Mouse (Mus musculus): ENCODE results near the gene Tpst2. TPM values are rescaled to one million over a fixed set of nuclear protein-coding genes. Genes with fewer than 3 reads are reported as not detected.
A peak's percentile ranks its signal among the peaks of the same experiment; 100 is the strongest.

Tpst2 gene
- polyA plus RNA-seq, 1 experiment from 2014 or later, result 34.0 TPM

DNA sequence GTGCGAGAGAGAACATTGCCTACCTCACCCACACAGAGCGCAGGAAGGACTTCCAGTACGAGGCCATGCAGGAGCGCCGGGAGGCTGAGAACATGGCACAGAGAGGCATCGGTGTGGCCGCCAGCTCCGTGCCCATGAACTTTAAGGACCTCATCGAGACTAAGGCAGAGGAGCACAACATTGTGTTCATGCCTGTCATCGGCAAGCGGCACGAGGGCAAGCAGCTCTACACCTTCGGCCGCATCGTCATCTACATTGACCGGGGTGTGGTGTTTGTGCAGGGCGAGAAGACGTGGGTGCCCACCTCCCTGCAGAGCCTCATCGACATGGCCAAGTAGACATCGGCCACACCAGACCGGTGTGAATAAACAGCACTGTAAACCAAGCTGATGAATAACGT lies 60.5 kb downstream of the Tpst2 start:
- no peak for DNase-seq (ENCODE audit: low spot score)
- H3K9me3 ChIP-seq, result no peaks in the 10 kb centered on the region
- H3K4me1 ChIP-seq, result peaks cover 10% of the 10 kb centered on the region
- H3K4me3 ChIP-seq, result no peak overlapping the region
- H3K27ac ChIP-seq (replicated peaks), result no peak overlapping the region
- H3K27me3 ChIP-seq (replicated peaks; ENCODE audit: low read depth, poor library complexity, severe bottlenecking), result no peaks in the 10 kb centered on the region
- H3K36me3 ChIP-seq (replicated peaks), result peaks cover 93% of the 10 kb centered on the region
- 93% methylated on average over 22 of the region's 22 CpGs for WGBS

DNA sequence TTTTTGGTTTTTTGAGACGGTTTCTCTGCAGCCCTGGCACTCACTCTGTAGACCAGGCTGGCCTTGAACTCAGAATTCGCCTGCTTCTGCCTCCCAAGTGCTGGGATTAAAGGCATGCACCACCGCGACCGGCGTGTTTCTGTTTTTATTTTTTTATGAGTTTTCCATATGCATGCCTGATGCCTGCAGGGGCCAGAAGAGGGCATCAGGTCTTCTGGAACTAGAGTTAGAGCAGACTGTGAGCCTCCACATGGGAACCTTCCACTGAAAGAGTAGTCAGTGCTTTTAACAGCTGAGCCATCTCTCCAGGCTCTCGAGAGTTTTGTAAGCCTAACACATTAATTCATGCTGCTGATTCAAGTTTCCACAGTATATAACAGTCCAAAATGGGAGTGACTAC lies 62.7 kb downstream of the Tpst2 start:
- no peak overlapping the region for H3K4me3 ChIP-seq

DNA sequence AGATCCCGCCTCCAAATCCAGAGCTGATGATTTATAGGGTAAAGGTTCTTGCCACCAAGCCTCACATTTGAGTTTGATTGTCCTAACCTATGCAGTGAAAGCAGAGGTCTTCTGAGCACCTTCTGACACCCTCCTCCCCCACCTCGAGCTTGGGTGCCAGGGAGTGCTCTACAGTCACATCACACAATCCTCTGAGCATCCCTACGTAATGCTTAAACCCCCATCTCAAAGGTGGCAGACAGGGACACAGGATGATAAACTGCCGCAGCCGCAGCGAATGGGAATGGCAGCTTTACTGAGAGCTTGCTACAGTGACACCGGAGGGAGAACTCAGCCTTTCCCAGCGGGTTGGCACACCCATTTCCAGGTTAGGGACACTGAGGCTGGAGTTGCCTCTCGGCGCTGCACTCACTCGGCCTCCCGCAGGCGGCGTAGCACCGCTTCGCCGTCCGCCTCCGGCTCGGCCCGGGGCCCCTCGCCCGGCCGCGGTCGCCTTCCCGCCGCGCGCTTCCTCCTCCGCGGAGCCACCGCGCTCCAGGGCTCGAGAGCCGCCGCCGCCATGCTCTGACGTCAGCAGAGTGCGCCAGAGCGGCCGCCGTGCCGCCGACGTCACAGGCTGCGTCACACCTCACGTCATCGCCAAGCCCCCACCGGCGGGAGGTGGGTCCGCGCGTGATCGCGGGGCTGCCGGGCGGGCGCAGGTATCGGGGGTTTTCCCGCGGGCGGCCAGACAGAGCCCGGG lies 66.1 kb downstream of the Tpst2 start, which contains the start of the genes Srrd and Hps4:
Gene Srrd, minus strand, starts transcription at position 578 of the 742 bp plus-strand sequence.
Gene Hps4, plus strand, starts transcription at position 621 of the 742 bp plus-strand sequence.
- H3K4me3 ChIP-seq, result peak within 1 kb of the TSS; percentile 97
- peaks cover 57% of the 10 kb centered on the region for H3K36me3 ChIP-seq (replicated peaks)
- H3K9me3 ChIP-seq, result no peaks in the 10 kb centered on the region
- DNase-seq (ENCODE audit: low spot score), result peak; percentile 88
- WGBS, result 2% methylated on average over 64 of the region's 64 CpGs
- peak within 1 kb of the TSS; percentile 93 for H3K27ac ChIP-seq (replicated peaks)
- H3K27me3 ChIP-seq (replicated peaks; ENCODE audit: low read depth, poor library complexity, severe bottlenecking), result no peaks in the 10 kb centered on the region
- H3K4me1 ChIP-seq, result peaks cover 42% of the 10 kb centered on the region

More for the DNA sequence above, 62.7 kb downstream of the Tpst2 start:
- H3K27ac ChIP-seq (replicated peaks), result no peak overlapping the region
- peaks cover 71% of the 10 kb centered on the region for H3K36me3 ChIP-seq (replicated peaks)
- DNase-seq (ENCODE audit: low spot score), result no peak
- H3K4me1 ChIP-seq, result peaks cover 27% of the 10 kb centered on the region
- H3K9me3 ChIP-seq, result no peaks in the 10 kb centered on the region
- no peaks in the 10 kb centered on the region for H3K27me3 ChIP-seq (replicated peaks; ENCODE audit: low read depth, poor library complexity, severe bottlenecking)
- WGBS, result 78% methylated on average over 7 of the region's 7 CpGs

DNA sequence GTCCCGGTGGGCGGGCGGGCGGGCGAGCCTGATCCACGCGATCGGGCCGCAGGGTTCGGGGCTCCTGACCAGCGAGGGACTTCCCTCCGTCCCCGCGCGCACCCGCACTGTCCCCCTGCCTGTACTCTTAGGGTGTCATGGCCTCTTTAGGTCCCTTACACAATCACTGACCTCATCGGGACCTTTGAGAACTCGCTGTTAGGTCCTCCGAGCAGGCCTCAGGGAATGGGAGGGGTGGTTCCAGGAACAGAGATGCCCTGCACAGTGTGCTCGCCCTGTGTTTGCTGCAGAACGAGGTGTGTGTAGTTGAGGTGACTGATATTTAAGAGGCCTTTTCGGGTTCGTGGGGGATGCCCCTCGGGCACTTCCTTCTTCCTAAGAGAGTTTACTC lies 66.7 kb downstream of the Tpst2 start:
- peak overlapping the region; percentile 97 for H3K4me3 ChIP-seq
- no peaks in the 10 kb centered on the region for H3K27me3 ChIP-seq (replicated peaks; ENCODE audit: low read depth, poor library complexity, severe bottlenecking)
- DNase-seq (ENCODE audit: low spot score), result no peak
- H3K36me3 ChIP-seq (replicated peaks), result peaks cover 56% of the 10 kb centered on the region
- H3K4me1 ChIP-seq, result peaks cover 42% of the 10 kb centered on the region
- peak overlapping the region; percentile 93 for H3K27ac ChIP-seq (replicated peaks)
- H3K9me3 ChIP-seq, result no peaks in the 10 kb centered on the region
- under 1% methylated on average over 24 of the region's 24 CpGs for WGBS

DNA sequence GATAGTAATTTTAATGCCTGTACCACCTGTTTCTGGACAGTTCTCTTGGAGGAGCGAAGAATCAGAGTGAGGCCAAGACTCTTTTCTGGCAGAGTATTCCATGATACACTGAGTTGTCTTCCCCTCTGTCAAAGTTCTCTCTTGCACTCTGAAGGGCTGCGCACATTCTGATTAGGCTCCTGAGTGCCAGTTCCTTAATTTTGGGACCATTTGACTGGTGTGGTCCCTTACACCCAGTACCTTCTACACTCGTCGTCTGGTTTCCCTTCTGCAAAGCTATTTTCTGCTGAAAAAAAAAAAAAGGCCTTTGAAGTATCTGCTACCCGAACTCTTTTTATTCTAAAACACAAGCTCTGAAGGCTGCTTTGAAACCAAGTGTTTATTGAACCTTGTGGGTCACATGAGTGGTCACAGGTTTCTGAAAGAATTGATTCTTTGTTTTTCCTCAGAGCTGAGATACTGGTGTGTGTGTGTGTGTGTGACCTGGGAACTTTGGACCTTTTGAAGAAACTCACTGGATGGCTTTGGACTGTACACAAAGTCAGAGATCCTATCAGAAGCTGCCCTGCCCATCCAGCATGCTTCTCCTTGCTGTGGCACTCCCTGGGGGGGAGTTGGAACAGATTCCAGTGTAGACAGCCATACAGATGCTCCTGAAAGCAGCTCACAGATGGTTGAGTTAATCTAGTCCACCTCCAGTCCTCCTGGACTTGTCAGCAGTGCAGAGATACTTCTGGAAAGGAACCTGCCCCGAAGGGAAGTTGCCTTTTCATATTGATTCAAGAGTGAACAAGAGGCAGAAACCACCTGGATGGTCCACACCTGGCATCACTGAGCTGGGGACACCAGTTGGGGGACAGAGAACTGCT lies 67.8 kb downstream of the Tpst2 start:
- DNase-seq (ENCODE audit: low spot score), result no peak
- no peaks in the 10 kb centered on the region for H3K9me3 ChIP-seq
- H3K36me3 ChIP-seq (replicated peaks), result peaks cover 56% of the 10 kb centered on the region
- 78% methylated on average over 6 of the region's 6 CpGs for WGBS
- H3K4me3 ChIP-seq, result peak overlapping the region; percentile 97; the same call in 1 of the 2 replicates
- peaks cover 42% of the 10 kb centered on the region for H3K4me1 ChIP-seq
- H3K27me3 ChIP-seq (replicated peaks; ENCODE audit: low read depth, poor library complexity, severe bottlenecking), result no peaks in the 10 kb centered on the region
- H3K27ac ChIP-seq (replicated peaks), result no peak overlapping the region

DNA sequence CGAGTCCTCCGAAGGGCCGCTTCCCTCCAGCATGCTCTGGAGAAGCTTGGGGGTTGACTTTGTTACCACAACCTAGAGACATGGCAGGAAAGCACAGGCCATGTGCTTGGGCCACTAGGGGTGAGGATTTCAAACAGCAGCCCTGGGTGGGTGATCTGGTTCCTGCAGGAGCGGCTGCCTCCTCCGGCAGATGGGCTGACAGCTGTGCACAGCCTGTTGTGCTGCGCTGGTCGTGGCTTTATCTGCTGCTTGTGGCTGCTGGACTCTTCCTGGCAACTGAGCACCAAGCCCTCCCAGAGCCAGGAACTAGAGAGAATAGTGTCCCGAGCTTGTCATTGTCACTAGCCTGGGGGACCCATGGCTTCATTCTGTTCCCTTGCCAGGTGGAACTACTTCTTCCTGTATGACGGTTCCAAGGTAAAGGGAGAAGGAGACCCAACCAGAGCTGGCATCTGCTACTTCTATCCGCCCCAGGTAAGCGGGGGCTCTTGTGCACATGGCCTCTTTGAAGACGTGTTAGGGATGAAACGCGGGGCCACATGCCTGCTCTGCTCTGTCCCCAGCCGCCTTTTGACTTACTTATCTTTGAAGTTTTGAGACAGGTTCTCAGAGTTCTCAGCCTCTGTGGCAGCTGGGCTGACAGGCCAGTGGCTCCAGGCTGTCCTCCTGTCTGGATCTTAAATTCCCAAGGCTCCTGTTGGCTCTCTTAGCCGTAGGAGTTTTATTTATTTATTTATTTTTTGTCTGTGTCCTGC lies 69.9 kb downstream of the Tpst2 start:
- no peak for DNase-seq (ENCODE audit: low spot score)
- WGBS, result 87% methylated on average over 16 of the region's 16 CpGs
- H3K27me3 ChIP-seq (replicated peaks; ENCODE audit: low read depth, poor library complexity, severe bottlenecking), result no peaks in the 10 kb centered on the region
- H3K4me3 ChIP-seq, result no peak overlapping the region
- peaks cover 56% of the 10 kb centered on the region for H3K36me3 ChIP-seq (replicated peaks)
- no peaks in the 10 kb centered on the region for H3K9me3 ChIP-seq
- no peak overlapping the region for H3K27ac ChIP-seq (replicated peaks)
- H3K4me1 ChIP-seq, result peaks cover 38% of the 10 kb centered on the region

DNA sequence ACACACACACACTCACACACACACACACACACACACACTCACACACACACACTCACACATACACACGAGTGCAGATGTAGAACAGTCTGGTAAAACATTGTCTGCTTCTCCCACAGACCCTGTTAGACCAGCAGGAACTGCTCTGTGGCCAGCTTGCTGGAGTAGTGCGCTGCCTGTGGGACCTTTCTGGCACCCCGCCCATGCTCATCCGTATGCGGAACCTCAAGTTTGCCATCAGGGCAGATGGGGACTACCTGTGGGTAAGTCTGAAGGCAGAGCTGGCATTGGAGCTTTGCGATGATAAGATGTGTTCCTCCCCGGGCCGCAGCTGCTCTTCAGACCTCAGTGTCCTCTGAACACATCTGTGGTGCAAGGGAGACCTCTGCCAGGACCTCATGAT lies 72.7 kb downstream of the Tpst2 start:
- Histone ChIP-seq H3K36me3 (replicated peaks) (peaks cover 84% of the 10 kb centered on the region), H3K4me1 (peaks cover 16% of the 10 kb centered on the region; the same call in 1 of the 2 replicates), H3K27ac (replicated peaks) (no peak overlapping the region), H3K27me3 (replicated peaks; ENCODE audit: low read depth, poor library complexity, severe bottlenecking) (no peaks in the 10 kb centered on the region), H3K9me3 (no peaks in the 10 kb centered on the region), H3K4me3 (no peak overlapping the region)
- no peak for DNase-seq (ENCODE audit: low spot score)
- WGBS, result 95% methylated on average over 8 of the region's 8 CpGs

DNA sequence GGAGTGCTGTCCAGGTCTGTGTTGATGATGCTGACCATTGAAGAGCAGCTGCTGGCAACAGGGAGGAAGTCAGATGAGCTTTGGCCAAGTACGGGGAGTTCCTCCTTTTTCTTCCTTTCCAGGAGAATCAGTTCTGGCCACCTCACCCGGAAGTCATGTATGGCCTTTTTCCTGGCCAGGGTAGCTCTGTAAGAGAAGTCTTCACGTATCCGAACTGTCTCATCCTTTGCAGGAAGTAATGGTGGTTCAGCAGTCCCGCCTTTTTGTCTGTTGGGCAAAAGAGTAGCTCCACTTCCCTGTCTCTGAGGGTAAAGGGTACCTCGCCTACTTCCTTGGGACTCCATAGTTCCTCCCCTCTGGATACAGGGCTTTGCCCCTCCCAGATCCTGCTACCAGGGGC lies 79.0 kb downstream of the Tpst2 start:
- Histone ChIP-seq H3K27ac (replicated peaks) (no peak overlapping the region), H3K36me3 (replicated peaks) (peaks cover 89% of the 10 kb centered on the region), H3K4me3 (no peak overlapping the region), H3K9me3 (no peaks in the 10 kb centered on the region), H3K4me1 (0 out of 2 replicates have a peak, but pooled peaks cover 3% of the 10 kb centered on the region), H3K27me3 (replicated peaks; ENCODE audit: low read depth, poor library complexity, severe bottlenecking) (no peaks in the 10 kb centered on the region)
- WGBS, result 90% methylated on average over 6 of the region's 6 CpGs
- no peak for DNase-seq (ENCODE audit: low spot score)

DNA sequence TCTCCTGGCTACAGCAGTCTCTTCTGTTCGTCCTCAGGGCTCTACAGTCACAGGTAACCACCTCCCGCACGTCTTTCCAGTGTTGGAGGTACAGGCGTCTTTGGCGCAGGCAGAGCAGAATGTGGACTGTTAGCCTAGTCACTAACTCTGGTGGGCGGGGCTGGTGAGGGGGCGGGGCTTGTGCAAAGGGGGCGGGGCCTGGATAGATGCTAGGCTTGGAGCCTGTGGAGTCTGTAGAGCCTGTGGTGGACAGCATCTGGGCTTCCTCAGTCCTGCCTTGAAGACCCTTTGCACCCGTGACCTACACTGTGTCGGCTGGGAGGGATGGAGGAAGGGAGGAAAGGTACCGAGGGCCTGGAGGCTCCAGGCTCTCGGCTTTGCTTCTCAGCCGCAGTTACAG lies 79.4 kb downstream of the Tpst2 start, which contains the start of gene Gm6583:
Gene Gm6583, minus strand, starts transcription at position 124 of the 400 bp plus-strand sequence.
- Histone ChIP-seq H3K27me3 (replicated peaks; ENCODE audit: low read depth, poor library complexity, severe bottlenecking) (no peaks in the 10 kb centered on the region), H3K4me1 (0 out of 2 replicates have a peak, but pooled peaks cover 3% of the 10 kb centered on the region), H3K27ac (replicated peaks) (no peak within 1 kb of the TSS), H3K36me3 (replicated peaks) (peaks cover 87% of the 10 kb centered on the region), H3K4me3 (no peak within 1 kb of the TSS), H3K9me3 (no peaks in the 10 kb centered on the region)
- WGBS, result 62% methylated on average over 13 of the region's 13 CpGs
- peak; percentile 29 for DNase-seq (ENCODE audit: low spot score)

DNA sequence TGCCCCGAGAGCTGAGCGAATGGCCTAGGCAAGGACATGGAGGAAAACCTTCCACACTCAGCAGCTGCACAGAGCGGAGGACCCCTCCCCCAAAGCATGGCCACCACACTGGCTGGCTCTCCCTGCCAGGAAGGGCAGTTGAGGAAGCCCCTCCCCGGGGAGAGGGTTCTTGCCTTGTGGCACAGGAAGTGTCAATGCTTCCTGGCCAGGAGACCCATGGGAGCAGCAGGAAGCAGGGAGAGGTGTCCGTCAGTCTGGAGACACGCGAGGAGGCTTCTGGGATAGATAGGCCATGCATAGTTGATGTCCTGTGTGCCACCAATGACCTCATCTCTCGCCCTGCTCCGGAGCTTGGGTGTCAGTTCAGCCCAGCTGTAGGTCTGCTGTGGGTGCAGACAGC lies 79.8 kb downstream of the Tpst2 start:
- H3K27ac ChIP-seq (replicated peaks), result no peak overlapping the region
- peaks cover 85% of the 10 kb centered on the region for H3K36me3 ChIP-seq (replicated peaks)
- 0 out of 2 replicates have a peak, but pooled peaks cover 3% of the 10 kb centered on the region for H3K4me1 ChIP-seq
- DNase-seq (ENCODE audit: low spot score), result no peak
- no peak overlapping the region for H3K4me3 ChIP-seq
- no peaks in the 10 kb centered on the region for H3K9me3 ChIP-seq
- no peaks in the 10 kb centered on the region for H3K27me3 ChIP-seq (replicated peaks; ENCODE audit: low read depth, poor library complexity, severe bottlenecking)
- WGBS, result 93% methylated on average over 9 of the region's 9 CpGs

DNA sequence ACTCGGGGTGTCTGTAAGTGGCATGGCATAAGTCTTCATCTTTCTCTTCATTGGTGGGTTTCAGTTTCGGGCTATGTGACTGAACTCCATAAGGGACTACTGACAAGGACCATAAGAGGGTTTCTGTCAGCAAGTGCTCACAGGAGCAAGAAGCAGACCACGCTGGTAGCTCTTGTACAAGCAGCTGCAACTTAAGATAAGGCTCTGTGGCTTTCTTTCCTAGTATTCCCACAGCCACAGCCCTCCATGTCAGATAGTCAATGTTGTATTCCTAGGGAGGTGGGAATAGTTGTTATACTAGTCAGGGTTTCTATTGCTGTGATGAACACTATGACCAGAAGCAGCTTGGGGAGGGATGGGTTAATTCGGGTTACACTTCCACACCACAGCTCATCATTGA lies 83.0 kb downstream of the Tpst2 start:
- no peaks in the 10 kb centered on the region for H3K27me3 ChIP-seq (replicated peaks; ENCODE audit: low read depth, poor library complexity, severe bottlenecking)

DNA sequence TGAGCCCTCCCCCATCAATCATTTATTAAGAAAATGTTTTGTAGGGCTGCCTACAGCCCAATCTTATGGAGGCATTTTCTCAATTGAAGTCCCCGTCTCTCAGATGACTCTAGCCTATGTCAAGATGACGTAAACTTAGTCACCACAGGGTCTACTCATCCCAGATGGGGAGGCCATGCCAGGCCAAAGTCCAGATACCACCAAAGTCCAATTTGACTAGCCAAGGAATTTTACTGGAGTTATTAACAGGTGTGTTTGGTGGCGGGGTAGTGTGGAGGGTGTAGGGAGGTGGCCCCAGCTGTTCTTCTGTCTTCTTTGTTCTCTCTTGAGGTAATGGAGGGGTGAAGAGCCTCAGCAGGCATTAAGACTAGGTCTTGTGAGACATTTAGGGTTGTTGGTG lies 83.6 kb downstream of the Tpst2 start:
- 93% methylated on average over 3 of the region's 3 CpGs for WGBS
- H3K9me3 ChIP-seq, result no peaks in the 10 kb centered on the region
- H3K36me3 ChIP-seq (replicated peaks), result peaks cover 82% of the 10 kb centered on the region

More for the DNA sequence above, 83.0 kb downstream of the Tpst2 start:
- no peak for DNase-seq (ENCODE audit: low spot score)
- H3K4me3 ChIP-seq, result no peak overlapping the region
- WGBS, result 91% methylated on average over 4 of the region's 4 CpGs
- no peaks in the 10 kb centered on the region for H3K9me3 ChIP-seq
- peaks cover 11% of the 10 kb centered on the region; the same call in 1 of the 2 replicates for H3K4me1 ChIP-seq
- H3K27ac ChIP-seq (replicated peaks), result no peak overlapping the region
- peaks cover 82% of the 10 kb centered on the region for H3K36me3 ChIP-seq (replicated peaks)

More for the DNA sequence above, 83.6 kb downstream of the Tpst2 start:
- H3K27ac ChIP-seq (replicated peaks), result no peak overlapping the region
- no peak overlapping the region for H3K4me3 ChIP-seq
- no peaks in the 10 kb centered on the region for H3K27me3 ChIP-seq (replicated peaks; ENCODE audit: low read depth, poor library complexity, severe bottlenecking)
- no peak for DNase-seq (ENCODE audit: low spot score)
- peaks cover 15% of the 10 kb centered on the region; the same call in 1 of the 2 replicates for H3K4me1 ChIP-seq

All from embryonic facial prominence, embryonic 10.5 days (tissue).